ENCODE assay signal across 18 mouse cellular contexts in genomic region chr9:114885991-114886662, GRCm38 (mm10). TPM values are rescaled to one million over a fixed set of nuclear protein-coding genes. Genes with fewer than 3 reads are reported as not detected.
DNase-seq lines count a peak whose midpoint lies in the region; ATAC-seq lines count a peak whose summit lies in the region.
"Had no signal": no experiment of that assay in that cellular context is flagged by ENCODE, and none has a peak within 500 bp of the region (broad histone marks: within the 10 kb centered on the region; RNA-seq: fewer than 3 reads in every experiment).

No protein-coding gene starts in this region.

- H3K9ac ChIP-seq in embryonic facial prominence, embryonic 12.5 days: no peak overlapping the region
- no peak overlapping the region for H3K9ac ChIP-seq in limb, embryonic 15.5 days
- no peak overlapping the region for H3K9ac ChIP-seq in neural tube, embryonic 15.5 days (replicated peaks)
- H3K9ac ChIP-seq: hindbrain, embryonic 14.5 days; kidney, embryonic 15.5 days had no signal

- no peaks in the 10 kb centered on the region for H3K4me1 ChIP-seq in embryonic facial prominence, embryonic 12.5 days
- no peaks in the 10 kb centered on the region for H3K4me1 ChIP-seq in limb, embryonic 15.5 days
- peaks cover 7% of the 10 kb centered on the region for H3K4me1 ChIP-seq in neural tube, embryonic 15.5 days

- H3K4me3 ChIP-seq in embryonic facial prominence, embryonic 12.5 days: no peak overlapping the region
- H3K4me3 ChIP-seq in limb, embryonic 15.5 days: no peak overlapping the region
- no peak overlapping the region for H3K4me3 ChIP-seq in neural tube, embryonic 15.5 days (replicated peaks)
- H3K4me3 ChIP-seq: kidney, embryonic 15.5 days had no signal

- 26% methylated on average over 8 of the region's 8 CpGs for WGBS in embryonic facial prominence, embryonic 12.5 days
- 41% methylated on average over 8 of the region's 8 CpGs for WGBS in limb, embryonic 15.5 days
- WGBS in neural tube, embryonic 15.5 days: 61% methylated on average over 8 of the region's 8 CpGs

- H3K9me3 ChIP-seq in embryonic facial prominence, embryonic 12.5 days: no peaks in the 10 kb centered on the region
- H3K9me3 ChIP-seq in limb, embryonic 15.5 days: no peaks in the 10 kb centered on the region
- no peaks in the 10 kb centered on the region for H3K9me3 ChIP-seq in neural tube, embryonic 15.5 days (replicated peaks)

- H3K4me2 ChIP-seq in embryonic facial prominence, embryonic 12.5 days (replicated peaks): 0 out of 2 replicates have a peak overlapping the region, but pooled peaks have one; percentile 0
- H3K4me2 ChIP-seq in limb, embryonic 15.5 days: no peak overlapping the region
- H3K4me2 ChIP-seq in neural tube, embryonic 15.5 days: no peak overlapping the region
- H3K4me2 ChIP-seq: hindbrain, embryonic 14.5 days; kidney, embryonic 15.5 days had no signal

- peak; percentile 56 to 71 for DNase-seq in lung, adult 18-20 months
- DNase-seq in lung, postnatal 14 days: no peak
- DNase-seq in lung, postnatal 4 days: peak; percentile 22 to 58
- DNase-seq in layer of hippocampus, adult 9-11 months: no peak
- DNase-seq: adrenal gland, postnatal 10 days; cerebellum, adult 9-10 months; heart, adult 18-20 months; right cerebral cortex, postnatal 14 days; thymus, adult 2 months had no signal

- ATAC-seq in embryonic facial prominence, embryonic 12.5 days (ENCODE audit: insufficient number of reproducible peaks, insufficient read depth, low FRiP score, low TSS enrichment): no peak
- 0 out of 2 replicates have a peak, but pooled peaks have one; percentile 14 for ATAC-seq in limb, embryonic 15.5 days (ENCODE audit: insufficient number of reproducible peaks, low FRiP score, low TSS enrichment, low read depth)
- ATAC-seq in granulocyte monocyte progenitor cell, adult 5-6 weeks (replicated peaks; ENCODE audit: poor library complexity, severe bottlenecking): no peak
- ATAC-seq in neural tube, embryonic 15.5 days (ENCODE audit: low FRiP score): no peak
- ATAC-seq: forebrain, embryonic 14.5 days; midbrain, embryonic 16.5 days had no signal

- no peak overlapping the region for H3K27ac ChIP-seq in embryonic facial prominence, embryonic 12.5 days
- no peak overlapping the region for H3K27ac ChIP-seq in limb, embryonic 15.5 days
- H3K27ac ChIP-seq in neural tube, embryonic 15.5 days (replicated peaks): no peak overlapping the region
- H3K27ac ChIP-seq: hindbrain, embryonic 14.5 days; kidney, embryonic 15.5 days had no signal

- no peaks in the 10 kb centered on the region for H3K36me3 ChIP-seq in embryonic facial prominence, embryonic 12.5 days
- no peaks in the 10 kb centered on the region for H3K36me3 ChIP-seq in limb, embryonic 15.5 days
- no peaks in the 10 kb centered on the region for H3K36me3 ChIP-seq in neural tube, embryonic 15.5 days
- H3K36me3 ChIP-seq: G1E; kidney, embryonic 15.5 days had no signal

- H3K27me3 ChIP-seq in embryonic facial prominence, embryonic 12.5 days: no peaks in the 10 kb centered on the region
- no peaks in the 10 kb centered on the region for H3K27me3 ChIP-seq in limb, embryonic 15.5 days
- H3K27me3 ChIP-seq in neural tube, embryonic 15.5 days (replicated peaks): no peaks in the 10 kb centered on the region
- H3K27me3 ChIP-seq: kidney, embryonic 15.5 days had no signal

RNA-seq across cellular contexts. Expression of gene Cmtm8, which starts 42.2 kb away (rescaled TPM):
- polyA plus RNA-seq in embryonic facial prominence, embryonic 12.5 days (2016; fragmentation: Nextera tagmentation; extraction: Ambion mirVana): 14.2 and 18.6 TPM in 2 replicates
- polyA plus RNA-seq in limb, embryonic 15.5 days (2015; fragmentation: Nextera tagmentation; extraction: Ambion mirVana): 20.6 and 21.8 TPM in 2 replicates
- 3.2 and 3.9 TPM in 2 replicates for total RNA-seq in granulocyte monocyte progenitor cell, adult 5-6 weeks (2014; fragmentation: Nextera tagmentation)
- total RNA-seq in granulocyte monocyte progenitor cell, adult 5-6 weeks (2017): 2.4 and 2.9 TPM in 2 replicates
- 10.9 and 13.4 TPM in 2 replicates for polyA plus RNA-seq in neural tube, embryonic 15.5 days (2015; fragmentation: Nextera tagmentation; extraction: Ambion mirVana)
- polyA plus RNA-seq: G1E had no signal

RNA-seq across cellular contexts. Expression of gene Gpd1l, which starts 47.7 kb away (rescaled TPM):
- polyA plus RNA-seq in embryonic facial prominence, embryonic 12.5 days (2016; fragmentation: Nextera tagmentation; extraction: Ambion mirVana): 9.5 TPM in 2 replicates
- 10.8 and 12.5 TPM in 2 replicates for polyA plus RNA-seq in limb, embryonic 15.5 days (2015; fragmentation: Nextera tagmentation; extraction: Ambion mirVana)
- total RNA-seq in granulocyte monocyte progenitor cell, adult 5-6 weeks (2014; fragmentation: Nextera tagmentation): 31.0 and 42.0 TPM in 2 replicates
- total RNA-seq in granulocyte monocyte progenitor cell, adult 5-6 weeks (2017): 33.7 and 36.8 TPM in 2 replicates
- 39.8 and 40.8 TPM in 2 replicates for polyA plus RNA-seq in neural tube, embryonic 15.5 days (2015; fragmentation: Nextera tagmentation; extraction: Ambion mirVana)

Comparison
In these comparisons a context has a peak if more than half of its experiments do, and no peak if none do; other contexts are left out.
1. DNase-seq: peak in lung, adult 18-20 months (2 of 2) and lung, postnatal 4 days (2 of 2); none in lung, postnatal 14 days (single experiment) and layer of hippocampus, adult 9-11 months (single experiment).